Mouse (Mus musculus): ENCODE data around the gene Olfr357. TPM values are rescaled to one million over a fixed set of nuclear protein-coding genes. Genes with fewer than 3 reads are reported as not detected.

Gene Olfr357
- not detected in 2 replicates for polyA plus RNA-seq (2016; fragmentation: Nextera tagmentation; extraction: Ambion mirVana)

- Histone ChIP-seq H3K27me3 (replicated peaks) (no peaks in the 10 kb centered on the region), H3K36me3 (no peaks in the 10 kb centered on the region), H3K27ac (no peak within 1 kb of the TSS), H3K4me3 (no peak within 1 kb of the TSS), H3K9me3 (peaks cover 10% of the 10 kb centered on the region; the same call in 1 of the 2 replicates), H3K4me1 (no peaks in the 10 kb centered on the region), H3K4me2 (replicated peaks) (no peak within 1 kb of the TSS), H3K9ac (no peak within 1 kb of the TSS)
- ATAC-seq (ENCODE audit: low FRiP score, low read depth): no peak
- WGBS: 58% methylated on average over 1 of the region's 1 CpGs
Measured at GRCm38 (mm10) chr2:36993527-36993926, at the start of gene Olfr357. TSS of gene Olfr357 (plus strand) at chr2:36993827.

GRCm38 (mm10) chr2:36997030-36997429 is 3.4 kb downstream of the Olfr357 start:
- no peaks in the 10 kb centered on the region for H3K27me3 ChIP-seq (replicated peaks)
- no peaks in the 10 kb centered on the region for H3K4me1 ChIP-seq
- H3K36me3 ChIP-seq: no peaks in the 10 kb centered on the region
- H3K9ac ChIP-seq: no peak overlapping the region
- 74% methylated on average over 1 of the region's 1 CpGs for WGBS
- no peak overlapping the region for H3K4me2 ChIP-seq (replicated peaks)
- H3K27ac ChIP-seq: no peak overlapping the region
- H3K9me3 ChIP-seq: peaks cover 10% of the 10 kb centered on the region; the same call in 1 of the 2 replicates
- no peak for ATAC-seq (ENCODE audit: low FRiP score, low read depth)
- no peak overlapping the region for H3K4me3 ChIP-seq

DNA sequence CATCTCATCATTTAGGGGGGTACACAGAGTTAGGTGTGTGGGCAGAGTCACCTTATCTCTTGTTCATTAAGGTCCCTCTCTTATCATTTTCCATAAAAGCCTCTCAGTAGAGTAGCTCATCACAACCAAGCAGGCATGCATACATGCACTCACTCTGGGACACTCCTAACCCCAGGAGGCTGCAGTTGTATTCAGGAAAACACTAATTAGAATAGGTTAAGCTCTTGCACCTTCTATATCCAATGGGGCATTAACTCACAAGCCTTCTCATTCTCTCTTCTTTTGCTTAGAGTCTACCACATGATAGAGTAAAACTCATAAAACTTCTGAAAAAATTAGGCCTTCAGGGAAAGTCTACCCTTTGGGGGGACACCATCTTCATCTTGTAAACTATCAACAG is 15.6 kb downstream of the Olfr357 start, which contains the start of gene Olfr358:
TSS of gene Olfr358 (minus strand) at position 101 of the 400 bp plus-strand sequence.
- Histone ChIP-seq H3K9me3 (peaks cover 16% of the 10 kb centered on the region), H3K36me3 (no peaks in the 10 kb centered on the region), H3K27me3 (replicated peaks) (no peaks in the 10 kb centered on the region), H3K4me3 (no peak within 1 kb of the TSS), H3K4me2 (replicated peaks) (no peak within 1 kb of the TSS), H3K9ac (no peak within 1 kb of the TSS), H3K27ac (no peak within 1 kb of the TSS), H3K4me1 (no peaks in the 10 kb centered on the region)
- no peak for ATAC-seq (ENCODE audit: low FRiP score, low read depth)

Other genes starting within 250 kb of the Olfr357 start
- gene Olfr348, start 209.6 kb upstream of the Olfr357 start, polyA plus RNA-seq (2016; fragmentation: Nextera tagmentation; extraction: Ambion mirVana): not detected in 2 replicates
- gene Olfr50, start 203.3 kb upstream of the Olfr357 start, polyA plus RNA-seq (2016; fragmentation: Nextera tagmentation; extraction: Ambion mirVana): not detected in 2 replicates
- gene Olfr3, start 176.8 kb upstream of the Olfr357 start, polyA plus RNA-seq (2016; fragmentation: Nextera tagmentation; extraction: Ambion mirVana): not detected in 2 replicates
- not detected in 2 replicates for gene Olfr350, start 147.5 kb upstream of the Olfr357 start, polyA plus RNA-seq (2016; fragmentation: Nextera tagmentation; extraction: Ambion mirVana)
- gene Olfr351, start 131.2 kb upstream of the Olfr357 start, polyA plus RNA-seq (2016; fragmentation: Nextera tagmentation; extraction: Ambion mirVana): not detected in 2 replicates
- gene Olfr352, start 125.4 kb upstream of the Olfr357 start, polyA plus RNA-seq (2016; fragmentation: Nextera tagmentation; extraction: Ambion mirVana): not detected in 2 replicates
- gene Olfr353, start 100.9 kb upstream of the Olfr357 start, polyA plus RNA-seq (2016; fragmentation: Nextera tagmentation; extraction: Ambion mirVana): not detected in 2 replicates
- not detected in 2 replicates for gene Olfr354, start 88.1 kb upstream of the Olfr357 start, polyA plus RNA-seq (2016; fragmentation: Nextera tagmentation; extraction: Ambion mirVana)
- not detected in 2 replicates for gene Olfr355, start 64.9 kb upstream of the Olfr357 start, polyA plus RNA-seq (2016; fragmentation: Nextera tagmentation; extraction: Ambion mirVana)
- gene Olfr356, start 56.7 kb upstream of the Olfr357 start, polyA plus RNA-seq (2016; fragmentation: Nextera tagmentation; extraction: Ambion mirVana): not detected in 2 replicates
- gene Olfr358, start 15.5 kb downstream of the Olfr357 start, polyA plus RNA-seq (2016; fragmentation: Nextera tagmentation; extraction: Ambion mirVana): not detected in 2 replicates
- gene Olfr360, start 71.9 kb downstream of the Olfr357 start, polyA plus RNA-seq (2016; fragmentation: Nextera tagmentation; extraction: Ambion mirVana): not detected in 2 replicates
- gene Olfr361, start 95.5 kb downstream of the Olfr357 start, polyA plus RNA-seq (2016; fragmentation: Nextera tagmentation; extraction: Ambion mirVana): not detected in 2 replicates
- not detected in 2 replicates for gene Olfr362, start 124.1 kb downstream of the Olfr357 start, polyA plus RNA-seq (2016; fragmentation: Nextera tagmentation; extraction: Ambion mirVana)
- gene Olfr364-ps1, start 145.5 kb downstream of the Olfr357 start, polyA plus RNA-seq (2016; fragmentation: Nextera tagmentation; extraction: Ambion mirVana): not detected in 2 replicates
- gene Olfr365, start 194.4 kb downstream of the Olfr357 start, polyA plus RNA-seq (2016; fragmentation: Nextera tagmentation; extraction: Ambion mirVana): not detected in 2 replicates
- gene Olfr366, start 217.7 kb downstream of the Olfr357 start, polyA plus RNA-seq (2016; fragmentation: Nextera tagmentation; extraction: Ambion mirVana): not detected in 2 replicates